ENCODE assay signal across 8 mouse cellular contexts in genomic region chr5:24601071-24601835, GRCm38 (mm10). TPM values are rescaled to one million over a fixed set of nuclear protein-coding genes. Genes with fewer than 3 reads are reported as not detected.
DNase-seq lines count a peak whose midpoint lies in the region; ATAC-seq lines count a peak whose summit lies in the region.

No protein-coding gene starts in this region.

- peak overlapping the region; percentile 98 for H3K27ac ChIP-seq in lung, embryonic 15.5 days
- H3K27ac ChIP-seq in heart, embryonic 16.5 days (ENCODE audit: low read length), result peak overlapping the region; percentile 99
- no peak overlapping the region for H3K27ac ChIP-seq in liver, embryonic 15.5 days (replicated peaks)

- no peak for ATAC-seq in lung, embryonic 15.5 days (ENCODE audit: borderline replicate concordance, extremely low read depth, low FRiP score, low TSS enrichment)
- peak; percentile 5; the same call in 1 of the 2 replicates for ATAC-seq in heart, embryonic 16.5 days (replicated peaks; ENCODE audit: extremely low read depth, insufficient read depth, low FRiP score)
- ATAC-seq in liver, embryonic 15.5 days (ENCODE audit: insufficient read depth), result no peak

- H3K36me3 ChIP-seq in lung, embryonic 15.5 days, result no peaks in the 10 kb centered on the region
- no peaks in the 10 kb centered on the region for H3K36me3 ChIP-seq in heart, embryonic 16.5 days (ENCODE audit: control insufficient read depth, insufficient read depth)
- no peaks in the 10 kb centered on the region for H3K36me3 ChIP-seq in liver, embryonic 15.5 days (replicated peaks)

- H3K4me3 ChIP-seq in lung, embryonic 15.5 days, result peak overlapping the region; percentile 76
- peak overlapping the region; percentile 79 for H3K4me3 ChIP-seq in heart, embryonic 16.5 days (ENCODE audit: low read length)
- H3K4me3 ChIP-seq in liver, embryonic 15.5 days (replicated peaks), result peak overlapping the region; percentile 44

- peaks cover 11% of the 10 kb centered on the region; the same call in 1 of the 2 replicates for H3K27me3 ChIP-seq in lung, embryonic 15.5 days
- 0 out of 2 replicates have a peak, but pooled peaks cover 2% of the 10 kb centered on the region for H3K27me3 ChIP-seq in heart, embryonic 16.5 days (ENCODE audit: control insufficient read depth, insufficient read depth, low read length)
- H3K27me3 ChIP-seq in liver, embryonic 15.5 days, result peaks cover 95% of the 10 kb centered on the region

- H3K4me1 ChIP-seq in lung, embryonic 15.5 days, result peaks cover 73% of the 10 kb centered on the region
- peaks cover 51% of the 10 kb centered on the region for H3K4me1 ChIP-seq in heart, embryonic 16.5 days (ENCODE audit: control insufficient read depth, insufficient read depth, low read length)
- H3K4me1 ChIP-seq in liver, embryonic 15.5 days (replicated peaks), result peaks cover 38% of the 10 kb centered on the region

- no peaks in the 10 kb centered on the region for H3K9me3 ChIP-seq in lung, embryonic 15.5 days
- no peaks in the 10 kb centered on the region for H3K9me3 ChIP-seq in heart, embryonic 16.5 days (replicated peaks; ENCODE audit: control insufficient read depth, low read length)
- no peaks in the 10 kb centered on the region for H3K9me3 ChIP-seq in liver, embryonic 15.5 days (replicated peaks)

- H3K9ac ChIP-seq in lung, embryonic 15.5 days, result peak overlapping the region; percentile 88
- peak overlapping the region; percentile 91 for H3K9ac ChIP-seq in heart, embryonic 16.5 days (ENCODE audit: low read length)
- no peak overlapping the region for H3K9ac ChIP-seq in liver, embryonic 15.5 days

- H3K4me2 ChIP-seq in lung, embryonic 15.5 days, result peak overlapping the region; percentile 87
- H3K4me2 ChIP-seq in heart, embryonic 16.5 days (ENCODE audit: low read depth, low read length), result peak overlapping the region; percentile 64
- peak overlapping the region; percentile 68 for H3K4me2 ChIP-seq in liver, embryonic 15.5 days

- DNase-seq in adrenal gland, postnatal 14 days, result peak; percentile 59
- DNase-seq in adrenal gland, adult 2 months, result no peak
- no peak for DNase-seq in lung, adult 18-20 months
- no peak for DNase-seq in T-cell, adult 2 months (ENCODE audit: low spot score)
- DNase-seq in spleen, adult 12 weeks (ENCODE audit: low spot score), result no peak

- 1% methylated on average over 33 of the region's 33 CpGs for WGBS in lung, embryonic 15.5 days
- 2% methylated on average over 23 of the region's 33 CpGs for WGBS in heart, embryonic 16.5 days
- WGBS in liver, embryonic 15.5 days (ENCODE audit: insufficient replicate concordance), result 2% methylated on average over 33 of the region's 33 CpGs

RNA-seq across cellular contexts. Expression of gene Chpf2, which starts 14.7 kb away (rescaled TPM):
- 32.3 and 44.0 TPM in 2 replicates for total RNA-seq in adrenal gland, postnatal 14 days (2021)
- total RNA-seq in adrenal gland, adult 2 months (2021), result 10 to 100 TPM; 37.9 to 49.7 TPM
- 60.0 and 76.6 TPM in 2 replicates for polyA plus RNA-seq in adrenal gland, adult 2 months (2012; rRNA removed)
- 21.7 and 21.8 TPM in 2 replicates for polyA plus RNA-seq in lung, embryonic 15.5 days (2015; fragmentation: Nextera tagmentation; extraction: Ambion mirVana)
- polyA plus RNA-seq in heart, embryonic 16.5 days (2015; fragmentation: Nextera tagmentation; extraction: Ambion mirVana), result 14.4 and 14.8 TPM in 2 replicates
- polyA plus RNA-seq in liver, embryonic 15.5 days (2015; fragmentation: Nextera tagmentation; extraction: Ambion mirVana), result 10.5 and 13.4 TPM in 2 replicates

RNA-seq across cellular contexts. Expression of gene Smarcd3, which starts 23.0 kb away (rescaled TPM):
- 15.5 and 24.3 TPM in 2 replicates for total RNA-seq in adrenal gland, postnatal 14 days (2021)
- total RNA-seq in adrenal gland, adult 2 months (2021), result 10 to 100 TPM; 14.2 to 25.0 TPM
- 53.1 and 71.3 TPM in 2 replicates for polyA plus RNA-seq in adrenal gland, adult 2 months (2012; rRNA removed)
- polyA plus RNA-seq in lung, embryonic 15.5 days (2015; fragmentation: Nextera tagmentation; extraction: Ambion mirVana), result 28.5 and 29.7 TPM in 2 replicates
- 47.4 and 48.3 TPM in 2 replicates for polyA plus RNA-seq in heart, embryonic 16.5 days (2015; fragmentation: Nextera tagmentation; extraction: Ambion mirVana)
- polyA plus RNA-seq in liver, embryonic 15.5 days (2015; fragmentation: Nextera tagmentation; extraction: Ambion mirVana), result 1.3 and 1.5 TPM in 2 replicates

RNA-seq across cellular contexts. Expression of gene Abcf2, which starts 24.0 kb away (rescaled TPM):
- total RNA-seq in adrenal gland, postnatal 14 days (2021), result 59.3 and 67.0 TPM in 2 replicates
- 10 to 100 TPM; 72.0 TPM for total RNA-seq in adrenal gland, adult 2 months (2021)
- polyA plus RNA-seq in adrenal gland, adult 2 months (2012; rRNA removed), result 66.9 and 82.4 TPM in 2 replicates
- 108 and 110 TPM in 2 replicates for polyA plus RNA-seq in lung, embryonic 15.5 days (2015; fragmentation: Nextera tagmentation; extraction: Ambion mirVana)
- polyA plus RNA-seq in heart, embryonic 16.5 days (2015; fragmentation: Nextera tagmentation; extraction: Ambion mirVana), result 68.1 and 72.6 TPM in 2 replicates
- 43.2 and 44.4 TPM in 2 replicates for polyA plus RNA-seq in liver, embryonic 15.5 days (2015; fragmentation: Nextera tagmentation; extraction: Ambion mirVana)

RNA-seq across cellular contexts. Expression of gene 4931409K22Rik, which starts 44.6 kb away (rescaled TPM):
- total RNA-seq in adrenal gland, postnatal 14 days (2021), result not detected in 2 replicates
- not detected for total RNA-seq in adrenal gland, adult 2 months (2021)
- not detected in 2 replicates for polyA plus RNA-seq in adrenal gland, adult 2 months (2012; rRNA removed)
- not detected in 2 replicates for polyA plus RNA-seq in lung, embryonic 15.5 days (2015; fragmentation: Nextera tagmentation; extraction: Ambion mirVana)
- polyA plus RNA-seq in heart, embryonic 16.5 days (2015; fragmentation: Nextera tagmentation; extraction: Ambion mirVana), result not detected in 2 replicates
- not detected in 2 replicates for polyA plus RNA-seq in liver, embryonic 15.5 days (2015; fragmentation: Nextera tagmentation; extraction: Ambion mirVana)

Comparison
In these comparisons a context has a peak if more than half of its experiments do, and no peak if none do; other contexts are left out.
1. RNA of gene Smarcd3, which starts 23.0 kb away (polyA plus RNA-seq): 53.1 to 71.3 TPM in adrenal gland, adult 2 months, 47.4 to 48.3 TPM in heart, embryonic 16.5 days and 28.5 to 29.7 TPM in lung, embryonic 15.5 days; 1.3 to 1.5 TPM in liver, embryonic 15.5 days; every median in the first group is over 10 times any median in the second.
2. Peak in every context shown above with its lines, with median percentiles within 50 percentile points of each other: H3K4me2 ChIP-seq and H3K4me3 ChIP-seq.